Mouse (Mus musculus): Measurements from ENCODE around the gene Szrd1.

The Szrd1 gene

DNA sequence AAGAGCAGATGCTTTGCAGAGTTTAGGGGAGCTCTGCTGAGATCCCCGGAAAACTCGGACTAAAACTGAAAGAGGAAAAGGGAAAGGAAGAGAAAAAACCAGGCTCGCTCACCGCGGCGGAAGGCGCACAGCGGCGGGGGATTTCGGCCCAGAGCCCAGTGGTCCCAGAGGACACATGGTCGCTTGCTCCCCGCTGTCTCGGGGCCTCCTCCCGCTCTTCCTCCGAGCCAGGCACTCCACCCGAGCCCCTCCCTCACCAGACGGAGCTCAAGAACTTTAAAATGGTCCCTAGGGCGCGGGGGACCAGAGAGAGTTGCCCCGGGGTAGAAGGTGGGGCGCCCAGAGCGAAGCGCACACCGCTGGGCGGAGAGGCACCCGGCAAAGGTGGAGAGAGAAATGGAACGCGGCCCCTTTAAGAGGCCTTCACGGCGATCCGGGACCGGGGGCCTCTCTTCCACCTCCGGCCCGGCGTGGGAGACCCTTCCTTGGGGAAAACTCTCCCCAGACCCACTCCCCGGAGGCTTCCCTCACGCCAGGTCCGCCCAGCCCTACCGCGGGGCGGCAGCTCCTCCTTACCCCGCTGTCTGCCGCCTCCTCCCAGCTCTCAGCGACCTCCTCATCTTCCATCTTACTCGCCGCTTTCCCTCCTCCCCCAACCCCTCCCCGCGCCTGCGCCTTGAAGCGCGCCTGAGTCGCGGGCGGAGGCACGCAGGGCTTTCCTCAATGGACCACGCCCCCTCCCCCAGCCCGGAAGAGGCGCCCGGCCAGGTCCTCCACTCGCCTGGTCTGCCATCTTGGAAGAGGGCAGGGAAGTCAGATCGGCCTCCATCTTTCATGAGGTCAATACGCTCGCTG lies at the start of gene Szrd1:
Szrd1 (minus strand) TSS at position 660 of the 855 bp plus-strand sequence.
- DNase-seq (ENCODE audit: low spot score in 2 of 2) = peak; percentile 98 to 99

- no peak for DNase-seq (ENCODE audit: low spot score in 2 of 2)
Measured at GRCm38 (mm10) chr4:141186923-141187836, 47.6 kb upstream of the Szrd1 start.

DNA sequence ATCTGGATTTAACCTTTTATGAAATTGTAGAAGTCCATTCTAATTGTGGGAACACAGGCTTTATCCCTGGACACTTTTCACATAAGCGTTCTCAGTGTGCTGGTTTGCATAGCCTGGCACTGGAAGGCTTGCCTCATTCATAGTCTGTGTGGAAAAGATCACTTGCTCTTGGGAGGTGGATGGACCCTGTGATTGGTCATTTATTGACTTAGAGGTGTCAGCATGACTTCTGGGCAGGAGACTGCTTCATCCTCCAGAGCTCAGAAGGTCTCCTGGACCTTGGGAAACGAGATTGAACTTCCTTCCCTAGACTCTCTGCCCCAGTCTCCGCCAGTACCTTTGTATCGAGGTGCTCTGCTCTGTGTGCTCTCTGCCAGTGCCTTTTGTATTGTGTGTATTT lies 44.9 kb upstream of the Szrd1 start:
- DNase-seq (ENCODE audit: low spot score in 2 of 2) = no peak

DNA sequence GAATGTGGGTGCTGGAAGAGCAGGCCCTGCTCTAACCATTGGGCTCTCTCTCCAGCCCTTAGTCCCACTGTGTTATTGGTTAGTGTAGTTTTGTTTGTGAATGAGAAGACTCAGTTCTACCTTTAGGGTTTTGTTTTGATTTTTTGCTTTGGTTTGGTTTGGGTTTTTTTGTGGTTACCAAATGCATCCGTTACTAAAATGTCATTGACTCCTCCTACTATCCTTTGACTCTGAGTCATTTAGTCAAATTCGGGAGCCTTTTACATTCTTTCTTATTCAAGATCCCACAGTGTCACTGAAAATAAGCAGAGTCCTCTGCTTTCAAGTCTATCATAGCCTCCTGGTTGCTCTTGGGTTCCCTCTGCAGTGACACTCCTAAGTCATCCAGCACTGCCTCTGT lies 44.4 kb upstream of the Szrd1 start:
- DNase-seq (ENCODE audit: low spot score in 2 of 2) = no peak

DNA sequence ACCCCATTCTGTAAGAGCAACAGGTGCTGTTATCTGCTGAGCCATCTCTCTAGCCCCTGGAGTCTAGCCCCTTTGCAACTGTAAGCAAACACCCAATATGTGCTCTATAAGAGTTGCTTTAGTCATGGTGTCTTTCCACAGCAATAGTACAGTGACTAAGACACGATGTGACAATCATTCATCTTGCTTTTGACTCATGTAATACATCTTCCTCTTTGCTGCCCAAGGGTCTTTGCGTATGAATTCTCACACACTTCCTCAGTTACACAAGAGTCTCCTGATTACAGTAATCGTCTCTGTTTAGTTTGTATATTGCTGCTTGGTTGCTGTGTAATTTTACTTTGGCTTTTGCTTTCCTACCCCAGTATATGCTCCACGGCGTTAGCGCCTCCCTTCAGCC lies 42.4 kb upstream of the Szrd1 start:
- no peak for DNase-seq (ENCODE audit: low spot score in 2 of 2)

- DNase-seq (ENCODE audit: low spot score in 2 of 2) = no peak
Measured at GRCm38 (mm10) chr4:141180831-141181230, 41.3 kb upstream of the Szrd1 start.

- no peak for DNase-seq (ENCODE audit: low spot score in 2 of 2)
Measured at GRCm38 (mm10) chr4:141178500-141178899, 38.9 kb upstream of the Szrd1 start.

DNA sequence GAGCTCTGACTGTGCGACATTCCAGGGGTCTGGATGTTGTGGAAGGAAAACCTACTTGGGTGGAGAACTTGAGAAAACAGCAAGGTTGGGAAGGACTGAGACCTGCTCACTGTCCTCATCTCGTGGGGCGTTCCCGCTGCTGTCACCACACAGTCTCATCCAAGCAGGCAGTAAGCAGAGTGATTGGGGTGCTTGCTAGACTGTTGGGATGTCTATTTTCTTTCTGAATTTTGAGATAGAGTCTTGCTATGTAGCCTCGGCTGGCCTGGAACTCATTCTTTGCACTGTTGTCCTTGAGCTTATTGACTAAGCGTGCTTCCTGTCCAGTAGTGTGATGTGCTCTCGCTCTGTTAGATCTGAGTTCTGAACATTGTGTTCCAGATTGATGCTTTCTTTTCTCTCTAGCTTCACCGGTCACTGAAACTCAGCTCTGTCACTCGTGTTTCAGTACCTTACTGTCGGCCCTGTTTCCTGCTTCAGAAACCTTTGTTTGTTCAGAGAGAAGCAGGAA lies 36.8 kb upstream of the Szrd1 start:
- DNase-seq (ENCODE audit: low spot score in 2 of 2) = no peak

DNA sequence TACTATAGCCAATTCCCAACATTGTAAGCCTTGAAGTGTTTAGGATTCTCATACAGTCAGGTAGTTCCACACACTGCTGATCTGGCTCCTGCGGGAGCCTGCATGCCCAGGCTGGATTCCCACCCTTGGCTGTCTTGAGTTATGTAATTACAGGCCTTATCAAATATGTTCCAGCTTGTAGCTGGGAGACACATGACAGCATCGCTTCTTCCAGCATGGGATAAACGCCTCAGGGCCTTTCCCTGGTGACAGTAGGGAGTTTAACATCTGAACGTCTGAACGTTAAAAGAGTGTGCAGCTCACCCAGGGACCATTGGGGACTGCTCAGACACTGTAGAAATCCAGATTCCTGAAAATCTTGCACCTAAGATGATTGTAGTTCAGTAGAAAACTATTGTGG lies 36.2 kb upstream of the Szrd1 start:
- no peak for DNase-seq (ENCODE audit: low spot score in 2 of 2)

- no peak for DNase-seq (ENCODE audit: low spot score in 2 of 2)
Measured at GRCm38 (mm10) chr4:141172121-141172520, 32.5 kb upstream of the Szrd1 start.

- no peak for DNase-seq (ENCODE audit: low spot score in 2 of 2)
Measured at GRCm38 (mm10) chr4:141167156-141167555, 27.6 kb upstream of the Szrd1 start.

DNA sequence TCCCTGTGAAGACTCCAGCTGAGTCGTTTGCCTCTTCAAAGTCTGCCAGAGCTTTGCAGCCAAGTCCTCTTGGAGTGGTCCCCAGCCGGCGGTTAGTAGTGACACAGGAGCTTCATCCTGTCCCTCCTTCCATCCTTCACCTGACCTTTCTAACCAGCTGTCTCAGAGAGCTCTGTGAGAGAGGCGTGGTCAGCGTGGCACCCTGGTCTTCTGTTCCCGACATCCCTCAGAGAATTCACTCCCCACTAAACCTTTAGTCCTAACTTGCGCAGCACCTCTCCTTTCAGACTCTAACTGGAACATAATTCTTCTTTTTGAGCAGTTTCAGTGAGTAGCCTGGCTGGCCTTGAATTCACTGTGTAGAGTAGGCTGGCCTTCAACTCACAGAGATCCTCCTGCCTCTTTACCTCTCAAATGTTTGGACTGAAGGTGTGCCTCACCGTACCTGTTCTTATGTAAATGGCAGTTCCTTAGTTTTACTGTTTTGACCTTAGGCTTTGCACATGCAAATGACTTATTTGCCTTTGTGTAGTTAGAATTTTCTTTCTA lies 26.2 kb upstream of the Szrd1 start:
- DNase-seq (ENCODE audit: low spot score in 2 of 2) = no peak

DNA sequence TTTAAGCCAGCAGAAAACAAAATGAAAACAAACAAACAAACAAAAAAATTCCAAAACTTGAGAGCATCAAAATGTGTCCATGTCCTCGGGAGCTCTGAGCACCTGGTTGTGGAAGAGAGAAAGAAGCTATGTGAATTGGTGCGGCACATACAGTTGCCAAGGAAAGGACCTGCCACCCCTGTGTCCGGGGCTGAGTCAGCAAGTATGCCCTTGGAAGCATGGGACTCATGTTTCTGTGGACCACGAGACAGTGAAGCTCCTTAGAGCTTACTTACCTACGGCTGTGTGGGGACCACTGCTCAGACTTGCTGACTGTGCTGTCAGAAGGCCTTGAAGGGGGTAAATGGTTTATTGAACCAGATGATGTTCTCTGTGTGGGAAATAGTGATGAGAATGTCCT lies 24.2 kb upstream of the Szrd1 start:
- no peak for DNase-seq (ENCODE audit: low spot score in 2 of 2)

DNA sequence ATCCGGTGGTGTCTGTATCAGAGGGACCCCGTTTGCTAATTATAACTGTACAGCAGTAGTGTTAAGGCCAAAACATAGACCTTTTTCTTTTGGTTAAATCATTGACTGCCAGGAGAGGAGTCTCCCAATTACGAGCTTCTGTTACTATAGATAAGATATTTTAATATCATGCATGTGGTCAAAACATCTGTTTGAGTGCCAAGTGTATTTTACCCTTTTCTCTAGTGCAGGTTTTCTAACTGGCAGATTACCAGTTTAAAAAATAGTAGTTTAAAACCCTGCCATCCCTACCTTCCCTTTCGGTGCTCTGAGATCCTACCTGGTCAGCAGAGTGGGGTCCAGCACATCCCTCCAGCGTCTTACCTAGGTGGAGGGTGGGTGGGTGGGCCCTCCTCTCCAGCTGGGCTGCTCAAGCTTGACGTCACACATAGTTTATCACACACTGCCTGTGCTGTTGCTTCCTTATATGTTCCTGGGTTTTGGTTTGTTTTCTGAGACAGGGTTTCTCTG lies 22.2 kb upstream of the Szrd1 start:
- DNase-seq (ENCODE audit: low spot score in 2 of 2) = peak in 1 of 2 experiments; percentile 23

DNA sequence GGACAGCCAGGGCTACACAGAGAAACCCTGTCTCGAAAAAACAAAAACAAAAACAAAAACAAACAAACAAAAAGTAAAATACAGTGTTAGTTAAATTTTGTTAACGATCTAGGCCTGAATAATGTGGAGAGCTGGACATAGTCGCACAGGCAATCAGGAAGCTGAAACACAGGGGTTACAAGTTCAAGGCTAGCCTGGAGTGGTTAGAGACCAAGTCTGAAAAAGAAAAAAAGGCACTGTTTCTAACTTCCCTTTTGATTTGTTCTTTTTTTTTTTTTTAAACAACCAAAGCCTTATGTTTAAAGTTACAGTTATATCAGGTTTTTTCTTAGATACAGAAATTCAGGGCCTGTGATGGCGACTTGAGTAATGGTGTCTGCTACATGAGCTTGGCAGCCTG lies 20.6 kb upstream of the Szrd1 start:
- no peak for DNase-seq (ENCODE audit: low spot score in 2 of 2)

- DNase-seq (ENCODE audit: low spot score in 2 of 2) = no peak
Measured at GRCm38 (mm10) chr4:141159666-141160065, 20.1 kb upstream of the Szrd1 start.

DNA sequence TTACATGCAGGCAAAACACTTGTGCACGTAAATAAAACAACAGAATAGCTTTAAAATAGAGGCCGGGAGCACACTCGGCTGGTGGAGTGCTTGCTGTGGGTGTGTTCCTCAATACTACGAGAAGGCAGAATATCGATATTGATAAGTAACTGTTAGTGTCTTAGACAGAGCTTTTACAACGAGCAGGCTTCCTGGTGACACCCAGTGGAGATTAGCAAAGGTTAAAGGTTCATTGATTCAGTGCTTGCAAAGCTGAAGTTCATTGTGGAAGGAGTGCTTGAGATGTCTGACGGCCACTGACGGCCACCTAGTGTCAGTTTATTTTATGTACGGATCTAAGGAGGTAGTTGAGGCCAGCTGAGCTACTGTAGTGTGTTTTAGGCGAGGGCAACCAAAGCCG lies 19.5 kb upstream of the Szrd1 start:
- DNase-seq (ENCODE audit: low spot score in 2 of 2) = no peak

GRCm38 (mm10) chr4:141158609-141159008 lies 19.0 kb upstream of the Szrd1 start:
- DNase-seq (ENCODE audit: low spot score in 2 of 2) = no peak

GRCm38 (mm10) chr4:141157485-141157884 lies 17.9 kb upstream of the Szrd1 start:
- no peak for DNase-seq (ENCODE audit: low spot score in 2 of 2)

DNA sequence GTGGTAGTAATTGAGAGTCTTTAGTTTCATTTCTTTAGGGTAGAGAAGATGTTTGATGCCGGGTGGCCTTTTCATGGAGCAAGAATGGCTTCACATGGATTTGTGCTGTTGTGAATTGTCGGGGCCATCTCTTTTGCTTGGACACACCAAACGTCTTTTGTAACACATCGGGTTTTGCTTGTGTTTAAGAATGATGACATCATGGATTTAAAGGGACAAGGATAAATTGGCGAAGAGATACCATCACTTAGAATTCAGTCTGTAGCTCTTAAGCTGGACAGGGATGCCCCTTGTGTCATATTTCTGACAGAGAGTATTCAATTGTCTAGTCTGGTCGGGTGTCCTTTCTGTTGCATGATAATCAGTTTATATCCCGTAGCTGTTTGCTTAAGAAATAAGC lies 9.5 kb upstream of the Szrd1 start:
- DNase-seq (ENCODE audit: low spot score in 2 of 2) = no peak

DNA sequence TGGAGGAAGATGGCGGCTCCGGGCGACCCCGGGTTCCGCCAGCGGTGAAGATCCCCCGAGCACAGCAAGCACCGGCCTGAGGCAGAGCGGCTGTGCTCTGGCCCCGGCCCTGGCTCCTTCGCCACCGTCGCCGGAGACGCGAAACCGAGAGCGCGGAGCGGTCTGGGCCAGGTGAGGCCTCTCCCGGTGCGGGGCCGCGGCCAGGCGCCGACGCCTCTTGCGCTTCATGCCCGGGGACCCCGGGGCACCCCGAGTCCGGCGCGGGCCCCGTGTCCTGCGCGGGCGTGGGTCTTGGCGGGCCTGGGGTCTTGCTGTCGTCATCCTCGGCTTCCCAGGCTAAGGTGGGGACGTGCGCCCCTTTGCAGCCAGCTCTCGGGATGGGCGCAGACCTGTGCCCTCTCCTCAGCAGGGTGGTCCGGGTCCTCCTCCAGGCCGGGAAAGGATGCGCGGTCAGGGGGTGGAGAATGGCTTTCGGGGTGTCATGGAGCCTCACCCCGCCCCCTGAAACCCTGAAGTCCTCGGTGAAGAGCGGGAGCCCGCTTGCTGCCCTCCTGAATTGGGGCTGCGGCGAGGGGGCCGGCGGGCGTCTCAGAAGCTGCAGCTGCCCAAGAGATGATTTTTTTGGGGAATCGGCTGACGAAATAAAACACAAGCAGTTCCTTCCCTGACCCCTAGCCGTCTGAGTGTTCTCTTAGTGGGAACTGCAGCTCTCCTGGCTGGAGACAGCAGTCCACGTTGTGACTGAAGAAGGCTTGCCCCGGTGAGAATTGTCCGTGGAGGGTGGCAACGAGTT lies 8.6 kb upstream of the Szrd1 start:
- DNase-seq (ENCODE audit: low spot score in 2 of 2) = peak; percentile 67 to 84

Measured in spleen, postnatal 4 days (tissue).